Mouse (Mus musculus) midbrain, embryonic 14.5 days (tissue): ENCODE results near the gene Fam49a. TPM values are rescaled to one million over a fixed set of nuclear protein-coding genes. Genes with fewer than 3 reads are reported as not detected.

Experiments
- ATAC-seq: fragments of 200-750 bp; cut with Nextera tagmentation; 2 replicates; pipeline ENCODE4 v1.8.0; 2017; ENCODE audit warnings: moderate number of reproducible peaks, moderate library complexity; ENCODE audit not compliant: low FRiP score, low TSS enrichment
- DNase-seq: peaks from one replicate; pipeline ENCODE4 v3.0.0-alpha.2; 2015
- H3K27ac ChIP-seq: fragments of 300-500 bp; sonication (generic); replicated peaks from 2 replicates; pipeline ENCODE4 v1.5.1; 2014; ENCODE audit warnings: mild to moderate bottlenecking, low read depth, low read length, moderate library complexity
- H3K27me3 ChIP-seq: fragments of 300-500 bp; sonication (generic); 2 replicates; pipeline ENCODE4 v1.6.1; 2014; ENCODE audit warnings: low read length, control low read depth, mixed read lengths; ENCODE audit not compliant: control insufficient read depth, insufficient read depth
- H3K36me3 ChIP-seq: fragments of 300-500 bp; sonication (generic); 2 replicates; pipeline ENCODE4 v1.6.1; 2014; ENCODE audit warnings: low read length, control low read depth; ENCODE audit not compliant: control insufficient read depth, insufficient read depth
- H3K4me1 ChIP-seq: fragments of 300-500 bp; sonication (generic); 2 replicates; pipeline ENCODE4 v1.6.1; 2014; ENCODE audit warnings: mild to moderate bottlenecking, antibody characterized with exemption, low read length, control low read depth; ENCODE audit not compliant: control insufficient read depth, insufficient read depth
- H3K4me2 ChIP-seq: fragments of 300-500 bp; sonication (generic); 2 replicates; pipeline ENCODE4 v1.6.1; 2014; ENCODE audit warnings: mild to moderate bottlenecking, low read length, moderate library complexity
- H3K4me3 ChIP-seq: fragments of 300-500 bp; sonication (generic); replicated peaks from 2 replicates; pipeline ENCODE4 v1.5.1; 2014; ENCODE audit warnings: low read depth, low read length
- H3K9ac ChIP-seq: fragments of 300-500 bp; sonication (generic); replicated peaks from 2 replicates; pipeline ENCODE4 v1.6.1; 2014; ENCODE audit warnings: mild to moderate bottlenecking, low read length, moderate library complexity
- H3K9me3 ChIP-seq: fragments of 300-500 bp; sonication (generic); 2 replicates; pipeline ENCODE4 v1.6.1; 2016; ENCODE audit warnings: low read length, control low read depth, mixed read lengths; ENCODE audit not compliant: control insufficient read depth
- WGBS: fragments of 180-500 bp; shearing (Covaris S2); extraction: QIAGEN DNeasy Blood & Tissue Kit; methylation state at CpG from one replicate; pipeline ENCODE4 v1.1.7; 2014; 5-methylcytosine and 5-hydroxymethylcytosine counted together
- polyA plus RNA-seq: library from polyadenylated mRNA; unstranded; fragments of >200 nt; fragmentation: Nextera tagmentation; extraction: Ambion mirVana; gene quantifications from 2 replicates; pipeline ENCODE4 v1.2.1, GENCODE M21; 2014

Gene Fam49a
- polyA plus RNA-seq, 1 experiment from 2014 or later: 57.0 TPM

DNA sequence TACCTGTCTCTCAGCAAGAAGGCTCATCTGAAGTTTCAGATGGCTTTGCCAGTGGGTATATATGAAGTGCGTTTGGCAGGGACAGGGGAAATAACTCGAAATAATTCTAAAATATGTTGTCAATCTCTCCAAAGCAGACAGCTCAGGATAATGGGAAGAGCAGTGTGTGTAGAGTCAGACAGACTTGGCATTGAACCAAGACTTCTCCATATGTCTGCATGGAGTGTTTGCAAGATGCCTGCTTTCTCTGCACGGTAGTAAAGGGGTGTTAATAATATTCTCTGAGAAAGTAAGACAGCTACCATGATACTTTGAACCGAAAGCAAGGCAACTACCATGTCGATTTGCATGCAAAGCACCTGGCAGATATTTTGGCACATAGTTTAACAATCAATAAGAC is 147.1 kb downstream of the Fam49a start:
- Histone ChIP-seq H3K4me1 (no peaks in the 10 kb centered on the region), H3K4me3 (no peak overlapping the region), H3K4me2 (no peak overlapping the region), H3K27me3 (no peaks in the 10 kb centered on the region), H3K27ac (no peak overlapping the region), H3K9me3 (no peaks in the 10 kb centered on the region), H3K36me3 (no peaks in the 10 kb centered on the region), H3K9ac (no peak overlapping the region)
- DNase-seq (peak; percentile 18), ATAC-seq (no peak)
- 77% methylated on average over 5 of the region's 5 CpGs for WGBS

DNA sequence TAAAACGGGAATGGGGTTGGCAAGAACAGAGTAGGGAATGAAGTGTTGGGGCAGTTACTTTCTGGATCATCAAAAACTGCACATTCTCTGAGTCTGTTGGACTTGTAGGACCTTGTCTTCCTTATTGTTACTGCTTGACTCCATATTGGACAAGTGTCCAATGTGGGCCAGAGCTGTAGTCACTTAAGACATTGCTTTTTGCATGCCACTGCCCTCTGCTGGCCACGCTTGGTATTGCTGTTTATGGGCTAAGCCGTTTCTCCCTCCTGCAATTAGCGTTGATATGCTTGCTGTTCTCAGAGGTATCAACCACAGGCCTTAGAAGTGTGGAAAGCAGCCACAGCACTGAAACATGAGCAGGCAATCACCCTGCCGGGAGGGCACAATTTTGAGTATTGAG is 150.7 kb downstream of the Fam49a start:
- no peaks in the 10 kb centered on the region for H3K36me3 ChIP-seq
- H3K4me2 ChIP-seq: no peak overlapping the region
- 44% methylated on average over 5 of the region's 5 CpGs for WGBS
- H3K4me3 ChIP-seq: no peak overlapping the region
- peak; percentile 81 for DNase-seq
- H3K9me3 ChIP-seq: no peaks in the 10 kb centered on the region
- no peak overlapping the region for H3K27ac ChIP-seq
- no peak for ATAC-seq
- no peaks in the 10 kb centered on the region for H3K4me1 ChIP-seq
- no peak overlapping the region for H3K9ac ChIP-seq
- H3K27me3 ChIP-seq: no peaks in the 10 kb centered on the region

DNA sequence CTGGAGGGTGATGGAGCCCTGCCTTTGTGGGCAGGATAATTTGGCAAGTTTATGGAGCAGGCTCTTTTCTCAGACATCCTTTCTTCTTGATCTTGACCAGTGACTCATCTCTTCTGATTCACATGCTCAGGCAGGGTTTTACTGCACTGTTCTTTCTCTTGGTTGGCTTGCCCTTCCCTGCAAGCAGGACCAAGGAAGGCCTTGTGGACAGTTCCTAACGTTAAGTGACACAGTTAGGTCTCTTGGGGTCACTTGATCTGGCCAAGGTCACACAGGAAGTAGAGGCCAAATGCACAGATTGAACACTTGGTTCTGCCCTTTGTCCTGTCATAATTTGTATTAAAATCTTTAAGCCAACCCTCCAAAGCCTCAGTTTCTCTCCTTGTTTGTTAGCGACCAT is 158.5 kb downstream of the Fam49a start:
- Histone ChIP-seq H3K36me3 (no peaks in the 10 kb centered on the region), H3K4me2 (0 out of 2 replicates have a peak overlapping the region, but pooled peaks have one; percentile 67), H3K9me3 (no peaks in the 10 kb centered on the region), H3K27ac (no peak overlapping the region), H3K27me3 (no peaks in the 10 kb centered on the region), H3K4me3 (no peak overlapping the region), H3K9ac (no peak overlapping the region), H3K4me1 (peaks cover 5% of the 10 kb centered on the region; the same call in 1 of the 2 replicates)
- DNase-seq (no peak), ATAC-seq (peak; percentile 35; the same call in 1 of the 2 replicates)
- WGBS: 7% methylated on average over 2 of the region's 2 CpGs

DNA sequence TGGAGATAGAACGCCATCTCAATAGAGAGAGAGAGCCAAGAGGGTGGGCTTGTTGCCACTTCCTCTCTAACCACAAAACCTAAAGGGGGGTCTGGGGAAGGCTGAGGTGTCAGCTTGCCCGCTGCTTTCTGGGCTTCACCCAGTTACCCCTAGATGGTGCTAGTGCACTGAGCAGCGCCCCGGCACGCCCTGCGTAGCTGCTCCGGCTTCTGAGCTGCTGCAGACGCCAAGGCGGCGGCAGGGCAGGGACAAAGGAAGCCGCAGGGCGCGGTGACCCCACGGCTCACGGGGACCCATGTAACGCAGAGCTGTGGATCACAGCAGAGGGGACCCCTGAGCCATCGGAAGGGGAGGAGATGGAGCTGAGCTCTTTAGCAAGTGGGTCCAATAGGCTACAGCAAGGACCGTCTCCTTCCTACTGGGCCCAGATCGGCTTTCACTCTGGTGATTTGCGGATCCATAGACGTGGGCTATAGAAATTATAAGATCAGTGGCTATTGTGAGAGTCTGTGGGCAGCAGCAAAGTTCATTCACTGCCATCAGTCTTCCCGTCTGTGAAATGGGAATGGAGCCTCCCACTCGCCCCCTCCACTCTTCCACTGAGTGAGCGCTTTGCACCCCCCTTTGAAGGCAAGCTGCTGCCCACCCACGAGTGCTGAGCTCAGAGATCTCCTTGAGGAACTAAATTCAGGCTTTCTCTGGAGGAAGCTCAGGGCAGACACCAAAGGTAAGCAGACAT is 159.1 kb downstream of the Fam49a start:
- no peaks in the 10 kb centered on the region for H3K9me3 ChIP-seq
- peak overlapping the region; percentile 35 for H3K4me3 ChIP-seq
- H3K27me3 ChIP-seq: no peaks in the 10 kb centered on the region
- DNase-seq: peak; percentile 96
- H3K9ac ChIP-seq: peak overlapping the region; percentile 76
- H3K36me3 ChIP-seq: no peaks in the 10 kb centered on the region
- H3K27ac ChIP-seq: peak overlapping the region; percentile 70; the same call in 1 of the 2 replicates
- H3K4me1 ChIP-seq: peaks cover 5% of the 10 kb centered on the region; the same call in 1 of the 2 replicates
- H3K4me2 ChIP-seq: peak overlapping the region; percentile 67
- ATAC-seq: peak; percentile 94
- 11% methylated on average over 25 of the region's 25 CpGs for WGBS

DNA sequence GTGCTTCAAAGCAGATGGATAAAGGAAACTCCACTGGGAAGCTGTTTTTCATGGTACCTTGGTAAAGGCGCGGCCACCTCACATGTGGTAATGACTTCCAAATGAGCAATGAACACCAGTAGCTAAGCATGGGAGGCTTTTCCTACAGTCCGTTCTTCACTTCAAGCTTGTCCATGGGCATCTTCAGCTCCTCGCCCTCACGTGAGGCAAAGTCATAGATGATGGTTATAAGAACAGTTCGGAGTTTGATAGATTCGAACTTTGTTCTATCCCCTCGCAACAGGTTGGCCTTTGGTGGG is 159.6 kb downstream of the Fam49a start:
- ATAC-seq (no peak), DNase-seq (no peak)
- 94% methylated on average over 8 of the region's 8 CpGs for WGBS
- H3K9ac ChIP-seq: no peak overlapping the region; the same call in 1 of the 2 replicates
- peaks cover 5% of the 10 kb centered on the region; the same call in 1 of the 2 replicates for H3K4me1 ChIP-seq
- no peak overlapping the region for H3K4me3 ChIP-seq
- H3K27me3 ChIP-seq: no peaks in the 10 kb centered on the region
- H3K9me3 ChIP-seq: no peaks in the 10 kb centered on the region
- no peak overlapping the region for H3K4me2 ChIP-seq
- H3K27ac ChIP-seq: 0 out of 2 replicates have a peak overlapping the region, but pooled peaks have one; percentile 70
- H3K36me3 ChIP-seq: no peaks in the 10 kb centered on the region

DNA sequence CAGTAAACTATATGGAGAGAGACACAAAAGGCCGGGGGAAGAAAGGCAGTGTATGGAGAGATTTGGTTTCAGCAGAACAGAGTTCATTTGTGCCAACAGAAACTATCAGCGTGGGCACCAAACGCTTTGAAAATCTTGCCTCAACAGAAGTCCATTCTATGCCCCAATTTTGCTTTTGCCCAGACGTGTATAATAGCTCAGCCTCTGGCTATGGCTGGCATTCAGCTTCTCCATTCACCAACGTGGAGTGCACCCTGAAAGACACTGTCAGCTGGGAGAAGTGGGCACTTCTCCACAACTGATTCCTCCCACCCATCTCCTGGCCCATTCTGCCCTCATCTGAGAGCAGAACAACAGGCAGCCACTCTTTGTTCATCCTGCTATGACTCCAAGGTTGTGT is 163.2 kb downstream of the Fam49a start:
- Histone ChIP-seq H3K36me3 (no peaks in the 10 kb centered on the region), H3K4me3 (no peak overlapping the region), H3K9me3 (no peaks in the 10 kb centered on the region), H3K4me1 (peaks cover 5% of the 10 kb centered on the region; the same call in 1 of the 2 replicates), H3K9ac (no peak overlapping the region), H3K27ac (no peak overlapping the region), H3K4me2 (no peak overlapping the region), H3K27me3 (no peaks in the 10 kb centered on the region)
- DNase-seq (no peak), ATAC-seq (no peak)
- 75% methylated on average over 5 of the region's 5 CpGs for WGBS

DNA sequence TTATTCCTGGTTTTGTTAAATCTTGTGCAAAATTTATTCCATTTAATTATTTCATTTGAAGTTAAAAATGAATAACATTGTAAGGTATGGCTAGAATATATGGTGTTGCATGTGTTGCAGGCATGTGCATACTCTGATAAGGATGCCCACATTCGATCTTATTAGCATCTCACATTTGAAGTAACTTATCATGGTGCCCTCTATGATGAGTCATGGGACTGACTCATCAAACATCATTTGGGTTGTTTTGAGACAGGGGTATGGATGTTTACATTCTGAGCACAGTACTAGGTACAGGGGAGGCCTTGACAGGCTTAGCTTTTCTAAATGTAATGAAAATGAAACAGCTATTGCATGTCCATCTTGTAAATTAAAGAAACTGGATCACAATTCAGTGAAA is 165.3 kb downstream of the Fam49a start:
- Histone ChIP-seq H3K4me3 (no peak overlapping the region), H3K4me1 (no peaks in the 10 kb centered on the region), H3K27me3 (no peaks in the 10 kb centered on the region), H3K9me3 (no peaks in the 10 kb centered on the region), H3K9ac (no peak overlapping the region), H3K36me3 (no peaks in the 10 kb centered on the region), H3K4me2 (no peak overlapping the region), H3K27ac (no peak overlapping the region)
- WGBS: 89% methylated on average over 1 of the region's 1 CpGs
- no peak for DNase-seq
- no peak for ATAC-seq

DNA sequence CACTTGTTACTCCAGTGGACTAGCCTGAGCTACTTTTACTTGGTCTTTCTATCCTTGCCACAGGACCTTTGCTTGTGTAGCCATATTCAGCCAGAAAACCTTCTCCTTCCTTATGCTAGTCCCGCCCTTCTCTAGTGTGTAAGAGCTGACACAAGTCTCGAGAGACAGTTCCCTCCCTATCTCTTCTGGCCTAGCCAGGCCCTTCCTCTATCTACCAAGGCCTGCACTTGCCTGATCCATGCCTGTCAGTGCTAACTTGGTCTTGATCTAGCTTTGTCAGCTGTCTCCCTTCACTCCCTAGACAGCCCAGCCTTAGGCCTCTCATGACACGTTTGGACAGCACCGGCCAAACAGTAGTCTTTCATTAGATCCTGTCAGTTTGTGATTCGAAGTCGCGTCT is 166.9 kb downstream of the Fam49a start:
- Histone ChIP-seq H3K9me3 (no peaks in the 10 kb centered on the region), H3K4me3 (no peak overlapping the region), H3K4me2 (no peak overlapping the region), H3K27ac (no peak overlapping the region), H3K27me3 (no peaks in the 10 kb centered on the region), H3K36me3 (no peaks in the 10 kb centered on the region), H3K9ac (no peak overlapping the region), H3K4me1 (no peaks in the 10 kb centered on the region)
- ATAC-seq: no peak
- DNase-seq: no peak
- WGBS: 90% methylated on average over 7 of the region's 7 CpGs
